Mouse (Mus musculus): Measurements from ENCODE around the gene Sox10. TPM values are rescaled to one million over a fixed set of nuclear protein-coding genes. Genes with fewer than 3 reads are reported as not detected.

Gene Sox10
- polyA plus RNA-seq, 1 experiment, result not detected

GRCm38 (mm10) chr15:79109321-79109934 lies 55.6 kb downstream of the Sox10 start:
- Histone ChIP-seq H3K27me3 (ENCODE audit: control insufficient read depth, insufficient read depth, insufficient read length) (no peaks in the 10 kb centered on the region), H3K36me3 (ENCODE audit: control insufficient read depth, insufficient read depth) (peaks cover 2% of the 10 kb centered on the region), H3K4me3 (peak overlapping the region; percentile 49), H3ac (ENCODE audit: control insufficient read depth, insufficient read length) (peak overlapping the region; percentile 33), H3K79me2 (ENCODE audit: control insufficient read depth, insufficient read depth) (peaks cover 19% of the 10 kb centered on the region), H3K4me2 (ENCODE audit: low read depth) (peak overlapping the region; percentile 87)
- TF ChIP-seq POLR2AphosphoS2 (IDR thresholded peaks at IDR 0.05; ENCODE audit: insufficient read length, low read depth), result no peak
- TF ChIP-seq MYOD1 (IDR thresholded peaks at IDR 0.05; ENCODE audit: control insufficient read depth in 1 of 3, insufficient read length in 2 of 3, low read depth in 2 of 3), result peak in 1 of 3 experiments; percentile 7

GRCm38 (mm10) chr15:79108421-79109320 lies 56.4 kb downstream of the Sox10 start, which contains the start of gene Micall1:
Micall1 (plus strand) TSS chr15:79108898.
- Histone ChIP-seq H3K4me2 (ENCODE audit: low read depth) (peak within 1 kb of the TSS; percentile 98), H3K4me3 (peak within 1 kb of the TSS; percentile 49), H3K27me3 (ENCODE audit: control insufficient read depth, insufficient read depth, insufficient read length) (no peaks in the 10 kb centered on the region), H3K79me2 (ENCODE audit: control insufficient read depth, insufficient read depth) (peaks cover 19% of the 10 kb centered on the region), H3ac (ENCODE audit: control insufficient read depth, insufficient read length) (peak within 1 kb of the TSS; percentile 33), H3K36me3 (ENCODE audit: control insufficient read depth, insufficient read depth) (no peaks in the 10 kb centered on the region)
- peak; percentile 62 for TF ChIP-seq POLR2AphosphoS2 (IDR thresholded peaks at IDR 0.05; ENCODE audit: insufficient read length, low read depth)
- peak; percentile 9 for TF ChIP-seq TCF3 (IDR thresholded peaks at IDR 0.05; ENCODE audit: insufficient read length, low read depth)
- peak; percentile 68 for TF ChIP-seq POLR2A (IDR thresholded peaks at IDR 0.05; ENCODE audit: insufficient read length, low read depth)
- TF ChIP-seq SRF (IDR thresholded peaks at IDR 0.05; ENCODE audit: control insufficient read depth, insufficient read length, low read depth), result no peak
- TF ChIP-seq MYOD1 (IDR thresholded peaks at IDR 0.05; ENCODE audit: control insufficient read depth in 1 of 3, insufficient read length in 2 of 3, low read depth in 2 of 3), result peak in 1 of 3 experiments; percentile 13
- TF ChIP-seq USF1 (IDR thresholded peaks at IDR 0.05; ENCODE audit: low read depth), result no peak

- Histone ChIP-seq H3K27me3 (ENCODE audit: control insufficient read depth, insufficient read depth, insufficient read length) (no peaks in the 10 kb centered on the region), H3K79me2 (ENCODE audit: control insufficient read depth, insufficient read depth) (peaks cover 19% of the 10 kb centered on the region), H3K4me2 (ENCODE audit: low read depth) (peak overlapping the region; percentile 98), H3ac (ENCODE audit: control insufficient read depth, insufficient read length) (peak overlapping the region; percentile 33), H3K4me3 (peak overlapping the region; percentile 49), H3K36me3 (ENCODE audit: control insufficient read depth, insufficient read depth) (no peaks in the 10 kb centered on the region)
- TF ChIP-seq POLR2A (IDR thresholded peaks at IDR 0.05; ENCODE audit: insufficient read length, low read depth), result no peak
- TF ChIP-seq MYOD1 (IDR thresholded peaks at IDR 0.05; ENCODE audit: control insufficient read depth in 1 of 3, insufficient read length in 2 of 3, low read depth in 2 of 3), result no peak
- TF ChIP-seq CEBPB (IDR thresholded peaks at IDR 0.05; ENCODE audit: insufficient read depth, poor library complexity, severe bottlenecking), result no peak
Observed at GRCm38 (mm10) chr15:79107966-79108365, 57.1 kb downstream of the Sox10 start.

GRCm38 (mm10) chr15:79105804-79106203 lies 59.2 kb downstream of the Sox10 start:
- Histone ChIP-seq H3K27me3 (ENCODE audit: control insufficient read depth, insufficient read depth, insufficient read length) (no peaks in the 10 kb centered on the region), H3ac (ENCODE audit: control insufficient read depth, insufficient read length) (no peak overlapping the region), H3K4me2 (ENCODE audit: low read depth) (no peak overlapping the region), H3K36me3 (ENCODE audit: control insufficient read depth, insufficient read depth) (no peaks in the 10 kb centered on the region), H3K79me2 (ENCODE audit: control insufficient read depth, insufficient read depth) (peaks cover 11% of the 10 kb centered on the region), H3K4me3 (no peak overlapping the region)
- TF ChIP-seq USF1 (IDR thresholded peaks at IDR 0.05; ENCODE audit: low read depth), result no peak
- TF ChIP-seq CEBPB (IDR thresholded peaks at IDR 0.05; ENCODE audit: insufficient read depth, poor library complexity, severe bottlenecking), result no peak
- no peak for TF ChIP-seq POLR2A (IDR thresholded peaks at IDR 0.05; ENCODE audit: insufficient read length, low read depth)
- TF ChIP-seq REST (IDR thresholded peaks at IDR 0.05; ENCODE audit: insufficient read depth, insufficient read length), result no peak
- no peak for TF ChIP-seq MAX (IDR thresholded peaks at IDR 0.05; ENCODE audit: low read depth)
- TF ChIP-seq SRF (IDR thresholded peaks at IDR 0.05; ENCODE audit: control insufficient read depth, insufficient read length, low read depth), result no peak
- no peak for TF ChIP-seq TCF12 (IDR thresholded peaks at IDR 0.05; ENCODE audit: insufficient read depth, poor library complexity, severe bottlenecking)
- TF ChIP-seq MYOD1 (IDR thresholded peaks at IDR 0.05; ENCODE audit: control insufficient read depth in 1 of 3, insufficient read length in 2 of 3, low read depth in 2 of 3), result no peak
- no peak for TF ChIP-seq E2F4 (IDR thresholded peaks at IDR 0.05; ENCODE audit: insufficient read depth)
- no peak for TF ChIP-seq MYOG (IDR thresholded peaks at IDR 0.05; ENCODE audit: control insufficient read depth in 1 of 3, insufficient read depth in 1 of 3, insufficient read length in 2 of 3, low read depth in 2 of 3)
- no peak for TF ChIP-seq TCF3 (IDR thresholded peaks at IDR 0.05; ENCODE audit: insufficient read length, low read depth)
- TF ChIP-seq POLR2AphosphoS2 (IDR thresholded peaks at IDR 0.05; ENCODE audit: insufficient read length, low read depth), result no peak

Other genes starting within 250 kb of the Sox10 start
- gene Lgals1, start 238.5 kb downstream of the Sox10 start, polyA plus RNA-seq (2012; fragmentation: generic; extraction: Trizol), result 13,722 TPM
- 101 TPM for gene Nol12, start 230.3 kb downstream of the Sox10 start, polyA plus RNA-seq (2012; fragmentation: generic; extraction: Trizol)
- 19.9 TPM for gene Triobp, start 217.5 kb downstream of the Sox10 start, polyA plus RNA-seq (2012; fragmentation: generic; extraction: Trizol)
- 423 TPM for gene H1f0, start 136.8 kb downstream of the Sox10 start, polyA plus RNA-seq (2012; fragmentation: generic; extraction: Trizol)
- gene Galr3, start 123.4 kb downstream of the Sox10 start, polyA plus RNA-seq (2012; fragmentation: generic; extraction: Trizol), result 0.44 TPM
- gene Ankrd54, start 102.3 kb downstream of the Sox10 start, polyA plus RNA-seq (2012; fragmentation: generic; extraction: Trizol), result 36.1 TPM
- gene Eif3l, start 90.1 kb downstream of the Sox10 start, polyA plus RNA-seq (2012; fragmentation: generic; extraction: Trizol), result 315 TPM
- 18.0 TPM for gene Micall1, start 56.3 kb downstream of the Sox10 start, polyA plus RNA-seq (2012; fragmentation: generic; extraction: Trizol)
- 388 TPM for gene Polr2f, start 24.2 kb downstream of the Sox10 start, polyA plus RNA-seq (2012; fragmentation: generic; extraction: Trizol)
- gene 1700088E04Rik, start 24.0 kb downstream of the Sox10 start, polyA plus RNA-seq (2012; fragmentation: generic; extraction: Trizol), result 15.2 TPM
- 26.0 TPM for gene Pick1, start 63.9 kb upstream of the Sox10 start, polyA plus RNA-seq (2012; fragmentation: generic; extraction: Trizol)
- 0.05 TPM for gene Gm49486, start 64.2 kb upstream of the Sox10 start, polyA plus RNA-seq (2012; fragmentation: generic; extraction: Trizol)
- 0.25 TPM for gene Slc16a8, start 89.5 kb upstream of the Sox10 start, polyA plus RNA-seq (2012; fragmentation: generic; extraction: Trizol)
- gene Baiap2l2, start 120.3 kb upstream of the Sox10 start, polyA plus RNA-seq (2012; fragmentation: generic; extraction: Trizol), result 1.7 TPM
- gene Pla2g6, start 163.2 kb upstream of the Sox10 start, polyA plus RNA-seq (2012; fragmentation: generic; extraction: Trizol), result 36.3 TPM
- gene Maff, start 181.4 kb upstream of the Sox10 start, polyA plus RNA-seq (2012; fragmentation: generic; extraction: Trizol), result 15.6 TPM
- gene Tmem184b, start 238.3 kb upstream of the Sox10 start, polyA plus RNA-seq (2012; fragmentation: generic; extraction: Trizol), result 110 TPM

Data from myocyte (in vitro differentiated cells).